Comparison of ENCODE assay signal across 9 mouse cellular contexts in genomic region chr11:108028398-108028797, GRCm38 (mm10).
DNase-seq lines count a peak whose midpoint lies in the region; ATAC-seq lines count a peak whose summit lies in the region.
"Had no signal": no experiment of that assay in that cellular context is flagged by ENCODE, and none has a peak within 500 bp of the region (broad histone marks: within the 10 kb centered on the region; RNA-seq: fewer than 3 reads in every experiment).

No protein-coding gene starts in this region.

- ATAC-seq in heart, embryonic 16.5 days (replicated peaks; ENCODE audit: extremely low read depth, insufficient read depth, low FRiP score) = 0 out of 2 replicates have a peak, but pooled peaks have one; percentile 43
- no peak for ATAC-seq in midbrain, embryonic 16.5 days

- WGBS in heart, embryonic 16.5 days = 38% methylated on average over 12 of the region's 12 CpGs
- 74% methylated on average over 12 of the region's 12 CpGs for WGBS in midbrain, embryonic 16.5 days

- no peak overlapping the region for H3K4me3 ChIP-seq in heart, embryonic 16.5 days (ENCODE audit: low read length)
- no peak overlapping the region for H3K4me3 ChIP-seq in midbrain, embryonic 16.5 days (ENCODE audit: low read depth, low read length)
- H3K4me3 ChIP-seq: liver, embryonic 13.5 days; stomach, embryonic 15.5 days had no signal

- H3K4me2 ChIP-seq in heart, embryonic 16.5 days (ENCODE audit: low read depth, low read length) = peak overlapping the region; percentile 40; the same call in 1 of the 2 replicates
- no peak overlapping the region for H3K4me2 ChIP-seq in midbrain, embryonic 16.5 days (ENCODE audit: low read length)
- H3K4me2 ChIP-seq: liver, embryonic 13.5 days; stomach, embryonic 15.5 days had no signal

- peaks cover 22% of the 10 kb centered on the region for H3K4me1 ChIP-seq in heart, embryonic 16.5 days (ENCODE audit: control insufficient read depth, insufficient read depth, low read length)
- peaks cover 4% of the 10 kb centered on the region; the same call in 1 of the 2 replicates for H3K4me1 ChIP-seq in midbrain, embryonic 16.5 days (ENCODE audit: control insufficient read depth, insufficient read depth, low read length)
- H3K4me1 ChIP-seq: liver, embryonic 13.5 days; stomach, embryonic 15.5 days had no signal

- H3K9ac ChIP-seq in heart, embryonic 16.5 days (ENCODE audit: low read length) = no peak overlapping the region
- no peak overlapping the region for H3K9ac ChIP-seq in midbrain, embryonic 16.5 days (ENCODE audit: low read depth, low read length)
- H3K9ac ChIP-seq: liver, embryonic 13.5 days; stomach, embryonic 15.5 days had no signal

- H3K36me3 ChIP-seq in heart, embryonic 16.5 days (ENCODE audit: control insufficient read depth, insufficient read depth) = no peaks in the 10 kb centered on the region
- no peaks in the 10 kb centered on the region for H3K36me3 ChIP-seq in midbrain, embryonic 16.5 days (ENCODE audit: control insufficient read depth, insufficient read depth, low read length)
- H3K36me3 ChIP-seq: liver, embryonic 13.5 days; stomach, embryonic 15.5 days had no signal

- peak; percentile 52 for DNase-seq in layer of hippocampus, adult 9-11 months
- DNase-seq in layer of hippocampus, postnatal 25 days (ENCODE audit: extremely low spot score in 1 of 2, low spot score in 1 of 2) = no peak
- peak; percentile 46 for DNase-seq in brain, adult 2 months (ENCODE audit: low read depth, low spot score)
- peak; percentile 34 to 63 for DNase-seq in lung, postnatal 4 days
- DNase-seq in retina, postnatal 1 day = no peak
- DNase-seq: liver, embryonic 13.5 days had no signal

- H3K27me3 ChIP-seq in heart, embryonic 16.5 days (ENCODE audit: control insufficient read depth, insufficient read depth, low read length) = no peaks in the 10 kb centered on the region
- H3K27me3 ChIP-seq in midbrain, embryonic 16.5 days (ENCODE audit: control insufficient read depth, insufficient read depth, low read depth, low read length) = no peaks in the 10 kb centered on the region
- H3K27me3 ChIP-seq: liver, embryonic 13.5 days; stomach, embryonic 15.5 days had no signal

- 0 out of 2 replicates have a peak overlapping the region, but pooled peaks have one; percentile 21 for H3K27ac ChIP-seq in heart, embryonic 16.5 days (ENCODE audit: low read length)
- H3K27ac ChIP-seq in midbrain, embryonic 16.5 days (ENCODE audit: low read length) = no peak overlapping the region
- H3K27ac ChIP-seq: liver, embryonic 13.5 days; stomach, embryonic 15.5 days had no signal

- no peaks in the 10 kb centered on the region for H3K9me3 ChIP-seq in heart, embryonic 16.5 days (replicated peaks; ENCODE audit: control insufficient read depth, low read length)
- H3K9me3 ChIP-seq in midbrain, embryonic 16.5 days (replicated peaks; ENCODE audit: control insufficient read depth, low read length, poor library complexity, severe bottlenecking) = no peaks in the 10 kb centered on the region
- H3K9me3 ChIP-seq: liver, embryonic 13.5 days; stomach, embryonic 15.5 days had no signal

Comparison
In these comparisons a context has a peak if more than half of its experiments do, and no peak if none do; other contexts are left out.
1. DNase-seq: peak in layer of hippocampus, adult 9-11 months (single experiment), brain, adult 2 months (single experiment) and lung, postnatal 4 days (2 of 2); none in layer of hippocampus, postnatal 25 days (0 of 2) and retina, postnatal 1 day (single experiment).